ENCODE assay signal across 8 mouse cellular contexts in genomic region chr9:62535566-62535965, GRCm38 (mm10). TPM values are rescaled to one million over a fixed set of nuclear protein-coding genes. Genes with fewer than 3 reads are reported as not detected.
A peak's percentile ranks its signal among the peaks of the same experiment; 100 is the strongest.
DNase-seq lines count a peak whose midpoint lies in the region; ATAC-seq and TF ChIP-seq lines count a peak whose summit lies in the region.

No protein-coding gene starts in this region.

- H3K4me3 ChIP-seq in brown adipose tissue, adult 24 weeks (ENCODE audit: insufficient read depth, low read depth, low read length): peak overlapping the region; percentile 84
- peak overlapping the region; percentile 74 for H3K4me3 ChIP-seq in heart, embryonic 15.5 days
- no peak overlapping the region for H3K4me3 ChIP-seq in liver, postnatal 0 days (ENCODE audit: low read depth, low read length)

- intact Hi-C loops in gastrocnemius, postnatal 14 days (cut with DNase I; ENCODE audit: low total_unique reads): no loop called here

- no peak for TF ChIP-seq CTCF in liver, postnatal 0 days (IDR thresholded peaks at IDR 0.05; ENCODE audit: low read depth)

- peaks cover 24% of the 10 kb centered on the region for H3K4me1 ChIP-seq in brown adipose tissue, adult 24 weeks (ENCODE audit: control insufficient read depth, insufficient read depth, insufficient read length, low read length)
- H3K4me1 ChIP-seq in heart, embryonic 15.5 days (replicated peaks): peaks cover 28% of the 10 kb centered on the region
- peaks cover 12% of the 10 kb centered on the region for H3K4me1 ChIP-seq in liver, postnatal 0 days (ENCODE audit: insufficient read depth)

- peaks cover 17% of the 10 kb centered on the region for H3K27me3 ChIP-seq in heart, embryonic 15.5 days
- peaks cover 24% of the 10 kb centered on the region for H3K27me3 ChIP-seq in liver, postnatal 0 days (ENCODE audit: insufficient read depth, low read length)

- peak overlapping the region; percentile 82; the same call in 1 of the 2 replicates for H3K9ac ChIP-seq in heart, embryonic 15.5 days
- H3K9ac ChIP-seq in liver, postnatal 0 days (replicated peaks): no peak overlapping the region

- no peaks in the 10 kb centered on the region for H3K9me3 ChIP-seq in heart, embryonic 15.5 days (replicated peaks)
- no peaks in the 10 kb centered on the region for H3K9me3 ChIP-seq in liver, postnatal 0 days (ENCODE audit: low read length)

- peak; percentile 41 for DNase-seq in gastrocnemius, postnatal 14 days
- DNase-seq in gastrocnemius, postnatal 10 days: no peak
- DNase-seq in liver, postnatal 0 days: no peak
- no peak for DNase-seq in testis, postnatal 14 days (ENCODE audit: low spot score)

- 79% methylated on average over 8 of the region's 8 CpGs for whole genome bisulfite sequencing in heart, embryonic 15.5 days
- WGBS in liver, postnatal 0 days (ENCODE audit: insufficient replicate concordance): 81% methylated on average over 8 of the region's 8 CpGs

- no peak for ATAC-seq in heart, embryonic 15.5 days (replicated peaks; ENCODE audit: insufficient number of reproducible peaks, insufficient read depth, low FRiP score, low read depth)
- ATAC-seq in liver, postnatal 0 days: no peak
- no peak for ATAC-seq in CD4-positive, CD25-positive, alpha-beta regulatory T cell, adult 4 months
- no peak for ATAC-seq in monocyte, adult 5-6 weeks (replicated peaks; ENCODE audit: insufficient number of reproducible peaks, low FRiP score, low TSS enrichment, poor library complexity, severe bottlenecking)

- no peak for TF ChIP-seq EP300 in liver, postnatal 0 days (IDR thresholded peaks at IDR 0.05; ENCODE audit: low read depth)

- H3K27ac ChIP-seq in brown adipose tissue, adult 24 weeks (replicated peaks; ENCODE audit: low read depth, low read length): peak overlapping the region; percentile 86
- H3K27ac ChIP-seq in heart, embryonic 15.5 days: no peak overlapping the region
- H3K27ac ChIP-seq in liver, postnatal 0 days (ENCODE audit: low read depth): no peak overlapping the region

- peak overlapping the region; percentile 97 for H3K4me2 ChIP-seq in heart, embryonic 15.5 days
- H3K4me2 ChIP-seq in liver, postnatal 0 days (ENCODE audit: low read depth, low read length): peak overlapping the region; percentile 73

- no peaks in the 10 kb centered on the region for H3K36me3 ChIP-seq in heart, embryonic 15.5 days
- H3K36me3 ChIP-seq in liver, postnatal 0 days (replicated peaks; ENCODE audit: insufficient read depth, low read length): no peaks in the 10 kb centered on the region

RNA-seq across cellular contexts. Expression of gene Coro2b, which starts 1.3 kb away (rescaled TPM):
- total RNA-seq in gastrocnemius, postnatal 14 days (2021): 10 to 100 TPM in 1 of 2 experiments, 1 to 10 TPM in 1; 8.2 to 11.4 TPM
- total RNA-seq in gastrocnemius, postnatal 10 days (2021): 10 to 100 TPM; 10.6 to 12.4 TPM
- 6.1 TPM in 2 replicates for polyA plus RNA-seq in brown adipose tissue, adult 24 weeks (2012; ENCODE audit: insufficient read depth, insufficient read length, missing spikeins)
- polyA plus RNA-seq in heart, embryonic 15.5 days (2015; fragmentation: Nextera tagmentation; extraction: Ambion mirVana): 5.7 and 8.4 TPM in 2 replicates
- 0.87 and 0.89 TPM in 2 replicates for polyA plus RNA-seq in liver, postnatal 0 days (2015; fragmentation: Nextera tagmentation; extraction: Ambion mirVana)
- polyA plus RNA-seq in CD4-positive, CD25-positive, alpha-beta regulatory T cell, adult 4 months (2017; shearing (Covaris generic)): 1 to 10 TPM; 2.7 to 3.6 TPM
- total RNA-seq in monocyte, adult 5-6 weeks (2017): 0.49 TPM in 1 of 3 replicates, not detected in the others
